Mouse (Mus musculus): ENCODE measurements around the gene Dclk2. TPM values are rescaled to one million over a fixed set of nuclear protein-coding genes. Genes with fewer than 3 reads are reported as not detected.

Dclk2 gene
- polyA plus RNA-seq, 1 experiment: 2.5 TPM

- no peak for DNase-seq (ENCODE audit: low read depth)
These were observed 122.7 kb downstream of the Dclk2 start for GRCm38 (mm10) chr3:86797871-86798460.

GRCm38 (mm10) chr3:86796716-86797115, 123.9 kb downstream of the Dclk2 start:
- DNase-seq (ENCODE audit: low read depth): no peak

- DNase-seq (ENCODE audit: low read depth): no peak
These were observed 126.9 kb downstream of the Dclk2 start for GRCm38 (mm10) chr3:86793720-86794191.

- no peak for DNase-seq (ENCODE audit: low read depth)
These were observed 127.4 kb downstream of the Dclk2 start for GRCm38 (mm10) chr3:86793264-86793663.

GRCm38 (mm10) chr3:86789752-86790151, 130.9 kb downstream of the Dclk2 start:
- DNase-seq (ENCODE audit: low read depth): no peak

GRCm38 (mm10) chr3:86788711-86789110, 131.9 kb downstream of the Dclk2 start:
- DNase-seq (ENCODE audit: low read depth): no peak

- no peak for DNase-seq (ENCODE audit: low read depth)
These were observed 133.1 kb downstream of the Dclk2 start for GRCm38 (mm10) chr3:86787423-86788123.

- DNase-seq (ENCODE audit: low read depth): no peak
These were observed 133.8 kb downstream of the Dclk2 start for GRCm38 (mm10) chr3:86786845-86787351.

- DNase-seq (ENCODE audit: low read depth): no peak
These were observed 134.4 kb downstream of the Dclk2 start for GRCm38 (mm10) chr3:86786280-86786679.

GRCm38 (mm10) chr3:86784930-86785329, 135.7 kb downstream of the Dclk2 start:
- DNase-seq (ENCODE audit: low read depth): no peak

GRCm38 (mm10) chr3:86784051-86784450, 136.6 kb downstream of the Dclk2 start:
- DNase-seq (ENCODE audit: low read depth): no peak

GRCm38 (mm10) chr3:86779704-86780103, 140.9 kb downstream of the Dclk2 start:
- no peak for DNase-seq (ENCODE audit: low read depth)

- DNase-seq (ENCODE audit: low read depth): no peak
These were observed 145.2 kb downstream of the Dclk2 start for GRCm38 (mm10) chr3:86775444-86775828.

- DNase-seq (ENCODE audit: low read depth): no peak
These were observed 145.8 kb downstream of the Dclk2 start for GRCm38 (mm10) chr3:86774566-86775443.

GRCm38 (mm10) chr3:86768969-86769368, 151.7 kb downstream of the Dclk2 start:
- no peak for DNase-seq (ENCODE audit: low read depth)

- no peak for DNase-seq (ENCODE audit: low read depth)
These were observed 152.1 kb downstream of the Dclk2 start for GRCm38 (mm10) chr3:86768553-86768952.

GRCm38 (mm10) chr3:86762456-86762855, 158.2 kb downstream of the Dclk2 start:
- DNase-seq (ENCODE audit: low read depth): no peak

GRCm38 (mm10) chr3:86762036-86762415, 158.6 kb downstream of the Dclk2 start:
- DNase-seq (ENCODE audit: low read depth): no peak

GRCm38 (mm10) chr3:86761095-86762035, 159.3 kb downstream of the Dclk2 start:
- no peak for DNase-seq (ENCODE audit: low read depth)

- DNase-seq (ENCODE audit: low read depth): no peak
These were observed 160.2 kb downstream of the Dclk2 start for GRCm38 (mm10) chr3:86760474-86760873.

GRCm38 (mm10) chr3:86759834-86760233, 160.8 kb downstream of the Dclk2 start:
- no peak for DNase-seq (ENCODE audit: low read depth)
